Mouse (Mus musculus) ES-E14 (cell line): Measurements from ENCODE around the gene Rnf216. TPM values are rescaled to one million over a fixed set of nuclear protein-coding genes. Genes with fewer than 3 reads are reported as not detected.
A peak's percentile ranks its signal among the peaks of the same experiment; 100 is the strongest.

Experiments used
- DNase-seq: peaks from one replicate; pipeline ENCODE4 v3.0.0-alpha.2; 2013; ENCODE audit warnings: low read depth, low spot score
- H3K27ac ChIP-seq: 2 replicates; pipeline ENCODE4 v1.5.1; 2012; ENCODE audit warnings: low read depth, mild to moderate bottlenecking, low read length, moderate library complexity, mixed read lengths; ENCODE audit not compliant: poor library complexity, insufficient read depth, severe bottlenecking
- H3K36me3 ChIP-seq: 2 replicates; pipeline ENCODE4 v1.6.1; 2012; ENCODE audit warnings: mild to moderate bottlenecking, low read length, moderate library complexity, mixed read lengths; ENCODE audit not compliant: control insufficient read depth, poor library complexity, insufficient read depth, severe bottlenecking
- H3K4me1 ChIP-seq, 2 experiments: fragments of 150-350 bp in 1 of 2; sonication (generic) in 1 of 2; 2 replicates each; pipeline ENCODE4 v1.6.1; 2012; ENCODE audit warnings: low read length in 2 of 2, mild to moderate bottlenecking in 1 of 2, mixed read lengths in 1 of 2; ENCODE audit not compliant: control insufficient read depth in 2 of 2, insufficient read depth in 2 of 2, poor library complexity in 1 of 2
- H3K4me3 ChIP-seq, 2 experiments: fragments of 150-350 bp in 1 of 2; sonication (generic) in 1 of 2; 2 replicates each; pipeline ENCODE4 v1.5.1; 2012; ENCODE audit warnings: low read length in 2 of 2, low read depth in 1 of 2, mild to moderate bottlenecking in 1 of 2, mixed read lengths in 1 of 2; ENCODE audit not compliant: insufficient read depth in 1 of 2, poor library complexity in 1 of 2, severe bottlenecking in 1 of 2
- H3K9ac ChIP-seq: 2 replicates; pipeline ENCODE4 v1.6.1; 2012; ENCODE audit warnings: low read depth, mild to moderate bottlenecking, low read length, mixed read lengths; ENCODE audit not compliant: poor library complexity, insufficient read depth, severe bottlenecking
- H3K9me3 ChIP-seq: fragments of 150-350 bp; sonication (generic); 2 replicates; pipeline ENCODE4 v1.6.1; 2012; ENCODE audit warnings: low read depth, mild to moderate bottlenecking, low read length; ENCODE audit not compliant: control insufficient read depth, insufficient read depth
- CHD2 ChIP-seq: IDR thresholded peaks from 2 replicates; pipeline ENCODE4 v1.6.1; 2014; ENCODE audit warnings: mild to moderate bottlenecking, low read depth, low read length, inconsistent platforms
- HCFC1 ChIP-seq: IDR thresholded peaks from 2 replicates; pipeline ENCODE4 v1.6.1; 2012; ENCODE audit warnings: low read length, inconsistent platforms, borderline replicate concordance; ENCODE audit not compliant: insufficient read depth
- MAFK ChIP-seq: IDR thresholded peaks from 2 replicates; pipeline ENCODE4 v1.6.1; 2014; ENCODE audit warnings: mild to moderate bottlenecking, low read depth, low read length, inconsistent platforms; ENCODE audit not compliant: insufficient read depth
- ZC3H11A ChIP-seq: IDR thresholded peaks from 2 replicates; pipeline ENCODE4 v1.6.1; 2012; ENCODE audit warnings: low read depth, mild to moderate bottlenecking, inconsistent platforms, low read length, borderline replicate concordance
- ZNF384 ChIP-seq: IDR thresholded peaks from 2 replicates; pipeline ENCODE4 v1.6.1; 2012; ENCODE audit warnings: low read depth, low read length, inconsistent platforms
- in situ Hi-C, 2 experiments: fragments of 600-800 bp; cut with MboI; formaldehyde crosslinking; loops; one replicate each; pipeline ENCODE4 v1.15.1; 2025; ENCODE audit warnings: low sequenced_read_pairs in 2 of 2, inconsistent platforms in 1 of 2; ENCODE audit not compliant: unreplicated experiment in 2 of 2
- total RNA-seq: library from RNA; depleted of rRNA; stranded (reverse); fragments of 300-350 nt; gene quantifications from 2 replicates; pipeline ENCODE4 v1.2.3, GENCODE M21; 2012

Gene Rnf216
- total RNA-seq, 1 experiment = 23.8 TPM

GRCm38 (mm10) chr5:142963003-142963704 is 149.6 kb downstream of the Rnf216 start:
- TF ChIP-seq ZNF384 = no peak
- peak; percentile 17; the same call in 1 of the 2 replicates for TF ChIP-seq HCFC1
- H3K36me3 ChIP-seq = peaks cover 14% of the 10 kb centered on the region; the same call in 1 of the 2 replicates
- in situ Hi-C loops = no loop called here
- no peaks in the 10 kb centered on the region for H3K9me3 ChIP-seq
- H3K4me3 ChIP-seq = peak overlapping the region; percentile 78 to 79
- H3K9ac ChIP-seq = peak overlapping the region; percentile 75
- peaks cover 0 to 24% of the 10 kb centered on the region in 2 experiments; a peak in 2 of 4 replicates for H3K4me1 ChIP-seq
- peak overlapping the region; percentile 55 for H3K27ac ChIP-seq
- no peak for DNase-seq

GRCm38 (mm10) chr5:142962444-142962961 is 150.3 kb downstream of the Rnf216 start:
- Histone ChIP-seq H3K36me3 (peaks cover 11% of the 10 kb centered on the region; the same call in 1 of the 2 replicates), H3K27ac (peak overlapping the region; percentile 55), H3K9ac (peak overlapping the region; percentile 75), H3K4me3 (peak overlapping the region; percentile 78 to 79), H3K4me1 (peaks cover 3 to 21% of the 10 kb centered on the region in 2 experiments; a peak in 3 of 4 replicates), H3K9me3 (no peaks in the 10 kb centered on the region)
- in situ Hi-C loops = no loop called here
- TF ChIP-seq CHD2 = no peak
- no peak for TF ChIP-seq ZNF384
- no peak for TF ChIP-seq MAFK
- TF ChIP-seq ZC3H11A = no peak
- TF ChIP-seq HCFC1 = no peak
- no peak for DNase-seq

DNA sequence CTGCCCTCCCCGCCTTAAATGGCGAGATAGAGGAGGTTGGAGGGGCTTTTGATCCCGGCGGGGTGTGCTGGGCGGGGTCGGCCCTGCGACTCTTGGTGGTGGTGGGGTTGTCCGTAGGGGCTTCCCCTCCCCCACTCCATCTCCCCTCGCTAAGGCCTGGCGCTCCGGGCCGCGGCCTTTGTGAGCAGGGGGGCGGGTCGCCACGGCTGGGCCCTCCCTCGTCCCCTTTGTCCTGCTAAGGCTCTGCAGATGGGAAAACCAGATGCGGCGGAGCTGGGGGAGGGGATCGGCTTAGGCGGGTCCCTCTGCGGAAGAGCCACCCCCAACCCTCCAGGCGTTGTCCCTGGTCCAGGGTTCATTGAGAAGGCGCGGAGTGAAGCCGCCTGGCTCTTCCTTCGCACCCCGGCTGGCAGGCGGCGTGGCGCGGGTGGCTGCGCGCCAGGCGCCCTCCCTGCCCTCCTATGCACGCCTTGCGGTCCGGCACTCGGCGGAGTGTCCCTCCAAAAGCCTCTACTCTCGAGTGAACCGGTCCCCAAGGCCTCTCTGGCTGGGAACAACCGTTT is 150.8 kb downstream of the Rnf216 start:
- peak overlapping the region; percentile 75 for H3K9ac ChIP-seq
- H3K9me3 ChIP-seq = no peaks in the 10 kb centered on the region
- H3K36me3 ChIP-seq = peaks cover 9% of the 10 kb centered on the region; the same call in 1 of the 2 replicates
- in situ Hi-C loops = no loop called here
- TF ChIP-seq MAFK = no peak
- TF ChIP-seq HCFC1 = 0 out of 2 replicates have a peak, but pooled peaks have one; percentile 42
- H3K4me3 ChIP-seq = peak overlapping the region; percentile 78 to 79
- H3K27ac ChIP-seq = peak overlapping the region; percentile 80
- peaks cover 3 to 16% of the 10 kb centered on the region in 2 experiments; a peak in 3 of 4 replicates for H3K4me1 ChIP-seq
- peak; percentile 96 for DNase-seq

- H3K9me3 ChIP-seq = no peaks in the 10 kb centered on the region
- peak overlapping the region; percentile 80 for H3K27ac ChIP-seq
- in situ Hi-C loops = no loop called here
- peaks cover 7% of the 10 kb centered on the region; the same call in 1 of the 2 replicates for H3K36me3 ChIP-seq
- H3K4me3 ChIP-seq = peak overlapping the region; percentile 78 to 79
- no peak for TF ChIP-seq ZC3H11A
- TF ChIP-seq ZNF384 = no peak
- TF ChIP-seq CHD2 = no peak
- TF ChIP-seq MAFK = no peak
- DNase-seq = no peak
- H3K9ac ChIP-seq = peak overlapping the region; percentile 84
- peaks cover 3 to 16% of the 10 kb centered on the region in 2 experiments; a peak in 3 of 4 replicates for H3K4me1 ChIP-seq
Measured at GRCm38 (mm10) chr5:142961398-142961880, 151.4 kb downstream of the Rnf216 start.
